Mouse (Mus musculus) c-Kit-positive CD71-positive TER-119-positive erythroid progenitor cells, embryonic 14.5 days (primary cell): ENCODE results near the gene Rab20.

Source experiments
- DNase-seq: peaks from one replicate; pipeline ENCODE4 v3.0.0-alpha.2; 2013; ENCODE audit warnings: low spot score

Rab20 gene

GRCm38 (mm10) chr8:11452974-11453373, 25.5 kb downstream of the Rab20 start:
- no peak for DNase-seq

- DNase-seq, result no peak
These were observed 26.0 kb downstream of the Rab20 start for GRCm38 (mm10) chr8:11452559-11452958.

- DNase-seq, result no peak
These were observed 26.4 kb downstream of the Rab20 start for GRCm38 (mm10) chr8:11452152-11452551.

- no peak for DNase-seq
These were observed 28.1 kb downstream of the Rab20 start for GRCm38 (mm10) chr8:11450184-11451113.

DNA sequence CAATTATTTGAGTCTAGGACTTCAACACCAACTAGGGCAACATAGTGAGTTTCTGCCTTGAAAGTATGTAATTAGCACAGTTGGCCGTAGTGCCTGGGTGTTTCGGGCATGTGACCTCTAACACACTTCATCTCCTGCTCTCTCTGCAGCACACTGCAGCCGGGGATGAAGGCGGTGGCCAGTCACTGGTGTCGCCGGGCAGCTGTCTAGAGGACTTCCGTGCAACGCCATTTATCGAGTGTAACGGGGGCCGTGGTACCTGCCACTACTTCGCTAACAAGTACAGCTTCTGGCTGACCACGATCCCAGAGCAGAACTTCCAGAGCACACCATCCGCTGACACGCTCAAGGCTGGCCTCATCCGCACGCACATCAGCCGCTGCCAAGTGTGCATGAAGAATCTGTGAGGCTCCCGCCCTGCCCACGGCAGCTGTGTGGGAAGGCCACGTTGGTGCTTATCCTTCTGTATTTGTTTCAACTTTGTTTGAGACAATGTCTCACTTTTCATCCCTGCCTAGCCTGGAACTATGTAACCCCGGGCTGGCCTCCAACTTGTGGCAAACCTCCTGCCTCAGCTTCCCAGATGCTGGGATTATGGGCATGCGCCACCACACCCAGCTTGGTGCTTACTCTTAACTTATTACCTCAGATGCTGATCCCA, 30.5 kb downstream of the Rab20 start:
- no peak for DNase-seq

GRCm38 (mm10) chr8:11445790-11446189, 32.7 kb downstream of the Rab20 start:
- no peak for DNase-seq

DNA sequence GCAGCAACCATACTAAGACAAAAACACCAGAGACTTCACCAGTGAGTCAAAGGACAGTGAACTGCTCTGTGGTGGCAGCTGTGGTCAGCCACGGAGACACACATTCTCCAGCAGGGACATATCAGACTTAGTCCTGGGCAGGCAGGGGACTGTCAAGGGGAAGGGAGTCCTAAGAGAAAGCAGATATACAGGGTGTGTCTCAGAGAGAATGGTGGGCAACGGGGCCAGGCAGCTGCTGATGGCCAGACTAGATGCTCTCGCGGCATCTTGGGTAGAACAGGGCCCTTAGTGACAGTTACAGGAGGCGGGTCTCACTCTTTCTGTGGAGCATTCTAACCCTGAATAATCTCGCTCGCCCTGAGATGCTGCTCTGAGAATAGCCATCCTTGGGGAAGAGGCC, 34.3 kb downstream of the Rab20 start:
- DNase-seq, result no peak

DNA sequence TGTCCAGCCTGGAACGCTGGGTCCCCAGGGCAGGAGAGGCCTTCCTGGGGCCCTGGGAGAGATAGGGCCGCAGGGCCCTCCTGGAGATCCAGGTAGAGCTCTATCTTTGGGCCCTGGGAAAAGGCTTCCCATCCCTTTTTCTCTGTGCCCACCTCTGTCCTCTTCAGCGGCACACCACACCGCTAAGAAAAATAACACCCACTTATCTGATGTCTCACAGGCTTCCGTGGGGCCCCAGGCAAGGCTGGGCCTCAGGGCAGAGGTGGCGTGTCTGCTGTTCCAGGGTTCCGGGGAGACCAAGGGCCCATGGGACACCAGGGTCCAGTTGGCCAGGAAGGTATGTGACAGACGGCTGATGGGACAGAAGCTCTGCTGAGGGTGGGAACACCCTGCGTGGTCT, 34.9 kb downstream of the Rab20 start:
- peak; percentile 13 for DNase-seq

DNA sequence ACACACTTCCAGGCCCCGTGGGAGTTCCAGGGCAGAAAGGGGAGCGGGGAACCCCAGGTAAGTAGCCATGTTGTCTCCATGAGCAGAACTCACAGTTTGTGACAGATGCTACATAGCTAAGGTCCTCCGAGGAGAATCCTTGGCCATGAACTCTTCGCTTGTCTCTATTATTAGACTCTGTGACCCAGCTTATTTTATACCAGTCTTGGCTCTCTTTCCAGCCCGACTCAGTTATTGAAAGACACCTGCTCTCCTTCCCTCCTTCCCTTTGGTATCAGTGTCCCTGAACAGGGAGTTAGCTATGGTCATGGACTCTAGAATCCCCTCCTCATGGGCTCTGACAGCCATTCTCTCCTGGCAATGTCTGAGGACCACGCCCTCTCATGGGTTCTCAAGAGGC, 37.2 kb downstream of the Rab20 start:
- DNase-seq, result no peak

DNA sequence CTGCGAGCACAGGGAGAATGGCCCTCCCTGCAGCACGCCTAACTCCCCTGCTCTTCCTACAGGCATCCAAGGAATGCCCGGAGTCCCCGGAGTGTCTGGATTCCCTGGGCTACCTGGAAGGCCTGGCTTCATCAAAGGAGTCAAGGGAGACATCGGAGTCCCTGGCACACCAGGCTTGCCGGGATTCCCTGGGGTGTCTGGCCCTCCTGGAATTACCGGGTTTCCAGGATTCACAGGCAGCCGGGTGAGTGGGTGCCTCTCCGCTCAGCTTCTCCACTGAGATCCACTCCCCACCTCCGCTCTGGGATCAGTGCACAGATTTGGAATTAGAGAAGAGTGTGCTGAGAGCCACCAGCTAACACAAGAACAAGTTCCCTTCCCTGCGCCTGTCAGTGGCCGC, 40.6 kb downstream of the Rab20 start:
- DNase-seq, result no peak

- DNase-seq, result peak; percentile 23
These were observed 47.8 kb downstream of the Rab20 start for GRCm38 (mm10) chr8:11430688-11431087.

DNA sequence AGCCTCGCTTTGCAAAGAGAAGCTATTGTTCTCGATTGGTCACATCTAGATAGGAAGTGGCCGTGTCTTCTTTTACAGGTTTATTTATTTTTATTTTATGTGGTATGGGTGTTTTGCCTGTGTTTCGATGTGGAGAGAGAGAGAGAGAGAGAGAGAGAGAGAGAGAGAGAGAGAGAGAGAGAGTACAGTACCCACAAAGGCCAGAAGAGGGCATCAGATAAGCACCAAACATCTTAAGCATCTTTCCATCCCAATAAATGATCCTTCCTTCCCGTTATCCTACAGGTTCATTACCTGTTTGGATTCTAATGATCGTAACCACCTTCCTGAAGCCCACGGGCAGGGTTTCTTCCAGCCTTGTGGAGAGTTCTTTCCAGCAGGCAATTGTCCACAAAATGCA, 55.4 kb downstream of the Rab20 start:
- no peak for DNase-seq

- DNase-seq, result no peak
These were observed 56.5 kb downstream of the Rab20 start for GRCm38 (mm10) chr8:11421968-11422367.

- peak; percentile 18 for DNase-seq
These were observed 57.4 kb downstream of the Rab20 start for GRCm38 (mm10) chr8:11421105-11421504.

DNA sequence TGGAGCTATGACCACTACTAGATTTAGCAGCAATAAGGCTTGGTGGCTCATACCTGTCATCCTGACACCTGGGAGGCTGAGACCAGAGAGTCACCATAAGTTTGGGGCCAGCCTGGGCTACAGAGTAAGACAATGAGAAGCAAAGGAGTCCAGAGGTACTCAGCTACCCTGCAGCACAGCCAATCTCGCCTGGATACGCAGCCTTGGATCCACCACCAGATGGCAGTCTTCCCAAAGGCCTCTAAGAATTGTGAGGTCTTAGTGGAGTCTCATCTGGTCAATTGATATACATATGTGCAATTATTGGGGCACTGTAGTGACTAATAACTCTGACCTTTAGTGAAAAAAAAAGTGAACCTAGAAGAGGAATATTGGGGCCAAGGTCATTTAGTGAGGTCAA, 58.9 kb downstream of the Rab20 start:
- peak; percentile 45 for DNase-seq

DNA sequence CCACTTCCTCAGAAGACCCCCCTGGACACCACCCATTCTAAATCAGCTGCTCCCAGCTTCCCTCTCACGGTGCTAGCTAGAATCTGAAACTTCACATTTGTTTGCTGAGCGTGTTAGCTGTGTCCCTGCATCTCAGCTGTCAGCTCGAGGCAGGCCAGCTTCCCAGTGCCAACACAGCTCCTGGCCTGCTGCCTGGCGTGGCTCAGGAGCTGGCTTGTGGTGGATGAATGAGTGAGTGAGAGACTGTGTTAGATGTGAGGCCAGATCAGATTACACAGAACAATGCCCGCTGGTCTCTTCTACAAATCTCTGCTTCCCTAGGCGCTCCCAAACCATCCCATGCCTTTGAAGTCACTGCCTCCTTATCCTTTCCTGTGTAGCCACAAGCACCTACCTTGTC, 59.3 kb downstream of the Rab20 start:
- DNase-seq, result no peak

- DNase-seq, result no peak
These were observed 60.7 kb downstream of the Rab20 start for GRCm38 (mm10) chr8:11417762-11418161.

- DNase-seq, result no peak
These were observed 63.4 kb downstream of the Rab20 start for GRCm38 (mm10) chr8:11415089-11415488.

DNA sequence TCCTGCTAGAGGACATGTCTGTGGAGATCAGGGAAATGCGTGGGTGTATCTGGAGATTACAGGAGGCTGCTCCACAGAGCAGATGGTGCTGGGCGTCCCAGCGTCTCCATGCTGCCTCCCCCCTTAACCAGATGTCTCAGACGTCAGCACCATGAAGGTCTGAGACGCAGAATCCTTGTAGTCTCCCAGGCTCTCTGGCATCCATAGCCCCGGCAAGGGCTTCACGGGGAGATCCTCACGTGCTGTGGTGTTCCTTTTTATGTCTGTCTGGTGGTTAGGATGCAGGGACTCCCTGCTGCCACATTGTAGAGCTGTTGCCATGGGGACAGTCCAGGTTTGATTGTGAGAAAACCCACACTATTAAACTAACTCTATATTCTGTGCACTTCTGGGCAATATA, 64.2 kb downstream of the Rab20 start:
- DNase-seq, result no peak

DNA sequence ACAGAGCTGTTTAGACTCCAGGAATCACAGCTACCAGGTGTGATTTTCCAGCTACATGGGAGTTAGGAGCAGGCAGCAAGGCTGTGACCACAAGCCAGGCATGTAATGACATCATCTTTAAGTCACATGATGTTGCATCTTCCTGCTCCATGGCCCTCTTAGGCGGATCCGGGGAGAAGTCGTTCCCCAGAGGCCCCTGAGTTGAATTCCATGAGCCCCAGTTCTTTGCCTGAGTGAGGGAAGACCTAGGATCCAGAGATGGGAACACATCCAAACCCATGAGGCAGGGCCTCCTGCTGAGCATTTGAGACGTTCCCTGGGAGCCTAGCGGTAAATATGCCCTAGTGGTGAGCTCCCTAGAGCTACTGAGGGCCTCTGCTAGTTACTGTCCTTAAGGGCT, 66.1 kb downstream of the Rab20 start:
- DNase-seq, result no peak

GRCm38 (mm10) chr8:11411504-11412124, 66.9 kb downstream of the Rab20 start:
- no peak for DNase-seq

GRCm38 (mm10) chr8:11405722-11406481, 72.6 kb downstream of the Rab20 start:
- DNase-seq, result no peak
